Mouse (Mus musculus): Measurements from ENCODE around the gene Lsamp. TPM values are rescaled to one million over a fixed set of nuclear protein-coding genes. Genes with fewer than 3 reads are reported as not detected.

The Lsamp gene
- polyA plus RNA-seq, 1 experiment from 2014 or later: 168 TPM

DNA sequence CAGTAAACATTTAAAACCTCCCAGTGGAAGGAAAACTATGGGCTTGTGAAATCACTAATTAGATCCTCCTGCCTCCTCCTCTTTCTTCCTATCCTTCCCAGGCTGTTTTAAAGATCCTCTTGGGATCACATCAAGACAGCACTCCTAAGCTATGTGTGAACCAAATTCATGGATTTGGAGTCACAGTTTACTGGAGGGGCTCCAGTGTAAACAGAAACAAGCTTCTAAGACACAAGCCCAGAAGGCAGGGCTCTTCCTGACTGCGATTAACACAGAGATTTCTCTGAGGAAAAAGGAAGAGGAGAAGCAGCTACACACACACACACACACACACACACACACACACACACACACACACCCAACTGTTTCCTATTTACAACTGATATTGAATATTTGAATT, 961.7 kb downstream of the Lsamp start:
- no peak overlapping the region for H3K27ac ChIP-seq (ENCODE audit: low read depth, low read length)
- no peaks in the 10 kb centered on the region for H3K36me3 ChIP-seq (ENCODE audit: control insufficient read depth, insufficient read depth, low read length)
- no peaks in the 10 kb centered on the region for H3K27me3 ChIP-seq (ENCODE audit: control insufficient read depth, insufficient read depth, low read length)
- 0 out of 2 replicates have a peak, but pooled peaks cover 3% of the 10 kb centered on the region for H3K4me1 ChIP-seq (ENCODE audit: control insufficient read depth, insufficient read depth, low read length)
- 19% methylated on average over 1 of the region's 1 CpGs for WGBS
- ATAC-seq (ENCODE audit: low read depth): no peak; the same call in 1 of the 2 replicates
- H3K9ac ChIP-seq (replicated peaks; ENCODE audit: low read depth, low read length): no peak overlapping the region
- no peak overlapping the region for H3K4me2 ChIP-seq (ENCODE audit: low read depth, low read length)
- H3K9me3 ChIP-seq (ENCODE audit: control insufficient read depth, low read length): no peaks in the 10 kb centered on the region
- no peak overlapping the region for H3K4me3 ChIP-seq (ENCODE audit: low read depth, low read length)

DNA sequence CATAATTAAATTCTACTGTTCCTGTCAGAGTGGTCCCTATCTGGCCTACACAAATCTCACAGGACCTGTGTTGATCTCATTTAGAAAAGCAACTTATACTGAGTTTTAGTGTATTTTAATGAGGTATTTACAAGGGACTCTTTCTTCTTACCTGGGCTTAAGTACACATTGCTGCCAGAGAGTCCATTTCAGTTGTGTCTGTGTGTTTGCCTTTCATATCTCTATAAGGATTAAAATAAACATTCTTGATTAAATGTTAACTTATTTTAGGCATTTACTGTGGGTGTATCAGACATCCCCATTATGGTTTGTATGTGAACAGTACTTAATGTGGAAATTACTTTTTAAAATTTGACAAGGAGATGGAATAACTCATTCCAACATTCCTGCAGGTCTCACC, 963.9 kb downstream of the Lsamp start:
- no peaks in the 10 kb centered on the region for H3K27me3 ChIP-seq (ENCODE audit: control insufficient read depth, insufficient read depth, low read length)
- 0 out of 2 replicates have a peak, but pooled peaks cover 3% of the 10 kb centered on the region for H3K4me1 ChIP-seq (ENCODE audit: control insufficient read depth, insufficient read depth, low read length)
- H3K27ac ChIP-seq (ENCODE audit: low read depth, low read length): no peak overlapping the region
- no peak overlapping the region for H3K4me3 ChIP-seq (ENCODE audit: low read depth, low read length)
- no peak overlapping the region for H3K9ac ChIP-seq (replicated peaks; ENCODE audit: low read depth, low read length)
- no peak overlapping the region for H3K4me2 ChIP-seq (ENCODE audit: low read depth, low read length)
- ATAC-seq (ENCODE audit: low read depth): no peak
- H3K36me3 ChIP-seq (ENCODE audit: control insufficient read depth, insufficient read depth, low read length): no peaks in the 10 kb centered on the region
- no peaks in the 10 kb centered on the region for H3K9me3 ChIP-seq (ENCODE audit: control insufficient read depth, low read length)

DNA sequence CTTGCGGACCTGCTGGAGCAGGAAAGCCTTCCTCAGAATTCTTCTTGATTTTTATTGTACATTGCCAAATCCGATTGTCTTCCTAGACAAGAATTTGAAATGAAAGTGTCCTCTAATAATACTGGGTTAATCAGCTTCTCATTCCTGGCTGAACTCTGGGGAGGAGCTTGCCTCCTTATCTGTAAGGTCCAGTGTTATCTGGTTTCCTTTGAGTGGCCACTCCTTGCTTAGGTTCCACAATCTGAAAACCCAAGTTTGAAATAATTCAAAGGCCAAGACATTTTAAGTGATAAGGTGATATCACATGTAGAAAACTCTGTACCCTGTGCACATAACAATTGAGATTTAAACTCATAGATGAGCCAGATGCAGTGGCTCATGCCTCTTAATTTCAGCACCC, 975.0 kb downstream of the Lsamp start:
- Histone ChIP-seq H3K27ac (ENCODE audit: low read depth, low read length) (no peak overlapping the region), H3K4me3 (ENCODE audit: low read depth, low read length) (no peak overlapping the region), H3K36me3 (ENCODE audit: control insufficient read depth, insufficient read depth, low read length) (no peaks in the 10 kb centered on the region), H3K9me3 (ENCODE audit: control insufficient read depth, low read length) (no peaks in the 10 kb centered on the region), H3K4me1 (ENCODE audit: control insufficient read depth, insufficient read depth, low read length) (no peaks in the 10 kb centered on the region), H3K27me3 (ENCODE audit: control insufficient read depth, insufficient read depth, low read length) (no peaks in the 10 kb centered on the region), H3K9ac (replicated peaks; ENCODE audit: low read depth, low read length) (no peak overlapping the region), H3K4me2 (ENCODE audit: low read depth, low read length) (no peak overlapping the region)
- 91% methylated on average over 2 of the region's 2 CpGs for WGBS
- no peak for ATAC-seq (ENCODE audit: low read depth)

DNA sequence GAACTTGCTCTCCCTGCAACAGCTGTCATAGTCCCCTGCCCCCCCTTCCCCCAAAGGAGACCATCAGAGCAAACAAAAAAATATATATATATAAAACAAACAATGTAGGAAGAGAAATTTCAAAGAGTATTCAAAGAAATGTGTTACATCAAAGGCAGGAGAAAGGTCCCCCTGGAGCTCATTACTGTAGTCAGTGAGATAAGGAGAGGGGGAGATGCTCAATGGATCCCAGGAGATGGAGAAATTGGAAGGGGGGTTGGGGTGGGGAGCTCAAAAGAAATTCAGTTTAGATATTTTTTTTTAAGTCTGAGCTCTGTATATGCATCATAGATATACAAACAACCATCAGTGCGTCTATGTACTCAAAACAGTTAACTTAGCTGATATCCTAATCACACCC, 976.4 kb downstream of the Lsamp start:
- Histone ChIP-seq H3K27me3 (ENCODE audit: control insufficient read depth, insufficient read depth, low read length) (no peaks in the 10 kb centered on the region), H3K4me2 (ENCODE audit: low read depth, low read length) (no peak overlapping the region), H3K4me3 (ENCODE audit: low read depth, low read length) (no peak overlapping the region), H3K9me3 (ENCODE audit: control insufficient read depth, low read length) (no peaks in the 10 kb centered on the region), H3K27ac (ENCODE audit: low read depth, low read length) (no peak overlapping the region), H3K4me1 (ENCODE audit: control insufficient read depth, insufficient read depth, low read length) (no peaks in the 10 kb centered on the region), H3K9ac (replicated peaks; ENCODE audit: low read depth, low read length) (no peak overlapping the region), H3K36me3 (ENCODE audit: control insufficient read depth, insufficient read depth, low read length) (no peaks in the 10 kb centered on the region)
- WGBS: 86% methylated on average over 1 of the region's 1 CpGs
- ATAC-seq (ENCODE audit: low read depth): no peak

DNA sequence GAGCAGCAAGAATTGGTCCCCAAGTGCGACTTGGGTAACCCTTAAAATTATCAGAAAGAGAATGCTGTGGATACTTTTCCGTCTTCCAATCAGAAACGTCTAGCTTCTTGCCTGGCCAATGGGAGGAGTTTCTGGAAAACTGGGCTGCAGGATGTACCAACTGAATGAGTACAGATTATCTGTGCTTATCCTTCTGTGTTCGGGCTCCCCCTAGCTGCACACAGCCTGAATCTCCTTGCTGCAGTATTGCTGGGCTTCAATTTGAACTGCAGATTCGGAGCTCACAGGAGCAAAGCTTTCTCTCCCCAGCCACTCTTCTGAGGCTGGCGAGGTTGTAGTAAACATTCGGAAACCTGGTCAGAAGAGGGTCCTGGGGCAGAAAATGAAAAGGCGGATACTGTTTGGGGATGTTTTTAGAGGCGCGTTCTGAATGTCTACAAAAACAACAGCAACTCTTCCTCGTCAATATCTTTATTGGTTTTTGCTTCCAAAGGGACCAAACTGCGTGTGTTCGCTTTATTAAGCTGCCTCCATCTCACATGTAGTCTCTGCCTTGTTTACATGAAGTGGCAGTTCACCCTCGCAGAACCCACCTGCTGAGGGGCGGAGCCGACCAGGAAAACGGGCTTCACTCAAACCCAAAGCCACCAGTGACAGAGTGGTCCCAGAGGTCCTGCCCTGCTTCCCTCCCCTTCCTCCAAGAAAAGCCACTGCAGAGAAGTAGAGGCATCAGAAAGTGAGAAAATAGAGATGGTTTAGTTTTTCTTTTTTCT, 984.1 kb downstream of the Lsamp start:
- Histone ChIP-seq H3K4me1 (ENCODE audit: control insufficient read depth, insufficient read depth, low read length) (no peaks in the 10 kb centered on the region), H3K36me3 (ENCODE audit: control insufficient read depth, insufficient read depth, low read length) (no peaks in the 10 kb centered on the region), H3K27ac (ENCODE audit: low read depth, low read length) (no peak overlapping the region), H3K9me3 (ENCODE audit: control insufficient read depth, low read length) (no peaks in the 10 kb centered on the region), H3K27me3 (ENCODE audit: control insufficient read depth, insufficient read depth, low read length) (no peaks in the 10 kb centered on the region), H3K4me2 (ENCODE audit: low read depth, low read length) (peak overlapping the region; percentile 42), H3K9ac (replicated peaks; ENCODE audit: low read depth, low read length) (no peak overlapping the region), H3K4me3 (ENCODE audit: low read depth, low read length) (peak overlapping the region; percentile 11)
- 18% methylated on average over 17 of the region's 17 CpGs for WGBS
- peak; percentile 100 for ATAC-seq (ENCODE audit: low read depth)

DNA sequence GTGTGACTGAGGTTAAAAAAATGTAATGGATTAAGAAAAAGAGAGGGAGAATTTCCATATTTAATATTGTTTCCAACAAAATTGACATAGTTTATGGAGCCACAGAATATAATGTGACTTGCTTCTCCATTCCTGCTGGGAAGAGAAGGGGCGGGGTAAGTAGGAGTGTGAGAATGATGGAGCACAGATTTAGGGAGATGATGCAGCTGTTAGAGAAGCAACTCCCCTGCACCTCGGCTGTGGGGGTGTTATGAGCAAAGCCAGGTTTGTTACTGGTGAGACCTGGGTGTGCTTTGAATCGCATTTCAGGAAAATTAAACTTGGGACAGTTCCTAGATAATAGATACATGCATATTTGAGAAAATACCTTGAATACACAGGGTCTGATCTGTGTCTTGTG, 987.2 kb downstream of the Lsamp start:
- Histone ChIP-seq H3K27ac (ENCODE audit: low read depth, low read length) (no peak overlapping the region), H3K4me2 (ENCODE audit: low read depth, low read length) (no peak overlapping the region), H3K4me3 (ENCODE audit: low read depth, low read length) (no peak overlapping the region), H3K27me3 (ENCODE audit: control insufficient read depth, insufficient read depth, low read length) (no peaks in the 10 kb centered on the region), H3K9me3 (ENCODE audit: control insufficient read depth, low read length) (no peaks in the 10 kb centered on the region), H3K36me3 (ENCODE audit: control insufficient read depth, insufficient read depth, low read length) (no peaks in the 10 kb centered on the region), H3K4me1 (ENCODE audit: control insufficient read depth, insufficient read depth, low read length) (no peaks in the 10 kb centered on the region), H3K9ac (replicated peaks; ENCODE audit: low read depth, low read length) (no peak overlapping the region)
- 68% methylated on average over 3 of the region's 3 CpGs for WGBS
- no peak for ATAC-seq (ENCODE audit: low read depth)

DNA sequence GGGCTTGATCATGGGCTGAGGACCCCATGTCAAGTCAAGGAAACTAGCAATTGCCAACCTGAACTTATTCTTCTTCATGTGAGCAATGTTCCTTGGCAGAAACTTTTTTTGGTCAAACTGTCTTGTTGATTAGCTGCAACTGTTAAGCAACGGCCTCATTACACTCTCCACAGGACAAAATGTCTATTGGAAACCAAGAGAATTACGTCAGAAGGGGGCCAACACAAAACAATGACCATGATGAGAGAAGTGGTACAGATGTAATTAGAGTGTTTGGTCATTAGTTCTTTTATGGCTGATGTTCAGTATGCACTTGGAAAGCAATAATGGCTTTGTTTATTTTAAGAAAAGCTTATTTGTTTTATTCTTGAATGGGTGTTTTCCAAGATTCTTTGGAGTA, 989.9 kb downstream of the Lsamp start:
- Histone ChIP-seq H3K4me2 (ENCODE audit: low read depth, low read length) (no peak overlapping the region), H3K4me3 (ENCODE audit: low read depth, low read length) (no peak overlapping the region), H3K27me3 (ENCODE audit: control insufficient read depth, insufficient read depth, low read length) (no peaks in the 10 kb centered on the region), H3K36me3 (ENCODE audit: control insufficient read depth, insufficient read depth, low read length) (no peaks in the 10 kb centered on the region), H3K9ac (replicated peaks; ENCODE audit: low read depth, low read length) (no peak overlapping the region), H3K27ac (ENCODE audit: low read depth, low read length) (no peak overlapping the region), H3K4me1 (ENCODE audit: control insufficient read depth, insufficient read depth, low read length) (no peaks in the 10 kb centered on the region), H3K9me3 (ENCODE audit: control insufficient read depth, low read length) (no peaks in the 10 kb centered on the region)
- ATAC-seq (ENCODE audit: low read depth): no peak
- 49% methylated on average over 2 of the region's 2 CpGs for WGBS

DNA sequence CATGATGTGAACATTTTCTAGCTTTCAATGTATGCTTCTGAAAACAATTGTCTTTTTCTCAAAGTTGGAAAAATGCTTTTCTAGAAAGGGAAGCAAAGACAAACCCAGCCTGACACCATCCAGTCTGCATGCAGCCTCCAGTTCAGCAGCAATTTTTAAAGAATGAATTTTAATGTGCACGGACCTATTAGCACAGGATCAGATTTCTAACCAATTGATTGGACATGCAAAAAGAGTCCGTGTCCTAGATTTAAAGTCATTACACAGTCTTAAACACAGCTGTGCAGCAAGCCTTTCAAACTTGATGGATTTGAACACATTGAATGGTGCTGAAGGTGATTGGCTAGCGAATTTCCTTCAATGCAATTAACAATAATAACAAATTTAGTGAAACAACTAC, 998.9 kb downstream of the Lsamp start:
- 53% methylated on average over 3 of the region's 3 CpGs for WGBS

DNA sequence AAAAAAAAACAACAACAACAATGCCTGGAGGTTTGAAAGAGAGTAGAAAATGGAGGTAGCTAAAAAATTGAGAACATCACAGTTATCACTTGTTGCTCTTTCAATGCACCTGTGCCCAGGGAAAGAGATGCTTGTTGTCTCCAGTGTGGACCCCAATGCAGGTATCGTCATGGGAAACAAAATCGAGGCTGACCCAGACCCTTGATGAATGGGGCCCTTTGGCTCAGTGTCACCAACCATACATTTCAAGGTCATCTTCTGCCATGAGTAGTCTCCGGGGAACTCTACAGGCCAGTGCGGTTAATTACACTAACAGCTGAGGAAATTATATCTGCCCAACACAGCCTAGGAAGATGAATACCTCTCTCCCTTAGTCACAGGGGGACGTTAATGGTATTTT, 1023.4 kb downstream of the Lsamp start:
- Histone ChIP-seq H3K9ac (replicated peaks; ENCODE audit: low read depth, low read length) (no peak overlapping the region), H3K4me1 (ENCODE audit: control insufficient read depth, insufficient read depth, low read length) (no peaks in the 10 kb centered on the region), H3K4me3 (ENCODE audit: low read depth, low read length) (no peak overlapping the region), H3K4me2 (ENCODE audit: low read depth, low read length) (no peak overlapping the region), H3K27me3 (ENCODE audit: control insufficient read depth, insufficient read depth, low read length) (no peaks in the 10 kb centered on the region), H3K9me3 (ENCODE audit: control insufficient read depth, low read length) (no peaks in the 10 kb centered on the region), H3K27ac (ENCODE audit: low read depth, low read length) (no peak overlapping the region), H3K36me3 (ENCODE audit: control insufficient read depth, insufficient read depth, low read length) (no peaks in the 10 kb centered on the region)
- WGBS: 63% methylated on average over 5 of the region's 5 CpGs
- no peak for ATAC-seq (ENCODE audit: low read depth)

More for the DNA sequence above, 998.9 kb downstream of the Lsamp start:
- Histone ChIP-seq H3K27me3 (ENCODE audit: control insufficient read depth, insufficient read depth, low read length) (no peaks in the 10 kb centered on the region), H3K36me3 (ENCODE audit: control insufficient read depth, insufficient read depth, low read length) (no peaks in the 10 kb centered on the region), H3K4me2 (ENCODE audit: low read depth, low read length) (no peak overlapping the region), H3K4me1 (ENCODE audit: control insufficient read depth, insufficient read depth, low read length) (no peaks in the 10 kb centered on the region), H3K9me3 (ENCODE audit: control insufficient read depth, low read length) (no peaks in the 10 kb centered on the region), H3K9ac (replicated peaks; ENCODE audit: low read depth, low read length) (no peak overlapping the region), H3K4me3 (ENCODE audit: low read depth, low read length) (no peak overlapping the region), H3K27ac (ENCODE audit: low read depth, low read length) (no peak overlapping the region)
- ATAC-seq (ENCODE audit: low read depth): no peak
